Mouse (Mus musculus) bone marrow, adult 2 months (tissue): ENCODE measurements around the gene Uckl1. TPM values are rescaled to one million over a fixed set of nuclear protein-coding genes. Genes with fewer than 3 reads are reported as not detected.
A peak's percentile ranks its signal among the peaks of the same experiment; 100 is the strongest.

Source experiments
- H3K27ac ChIP-seq: fragments of 200-500 bp; 2 replicates; pipeline ENCODE4 v1.5.1; 2012; ENCODE audit warnings: low read depth, mild to moderate bottlenecking, control low read depth, inconsistent platforms, low read length; ENCODE audit not compliant: control insufficient read depth, poor library complexity, insufficient read depth
- H3K4me1 ChIP-seq: fragments of 200-500 bp; 2 replicates; pipeline ENCODE4 v1.6.1; 2011; ENCODE audit warnings: low read length; ENCODE audit not compliant: control insufficient read depth, insufficient read depth
- H3K4me3 ChIP-seq: fragments of 200-500 bp; replicated peaks from 2 replicates; pipeline ENCODE3; 2011; ENCODE audit warnings: mild to moderate bottlenecking, low read depth, low read length, control low read depth; ENCODE audit not compliant: control insufficient read depth
- CTCF ChIP-seq: fragments of 200-500 bp; IDR thresholded peaks from 2 replicates; pipeline ENCODE4 v1.5.1; 2011; ENCODE audit warnings: low read length, control low read depth; ENCODE audit not compliant: control insufficient read depth, insufficient read depth
- POLR2A ChIP-seq: fragments of 200-500 bp; IDR thresholded peaks from 2 replicates; pipeline ENCODE4 v1.6.1; 2011; ENCODE audit warnings: low read depth, mild to moderate bottlenecking, control low read depth, low read length, borderline replicate concordance; ENCODE audit not compliant: control insufficient read depth
- WGBS: fragments of 180-500 bp; shearing (Covaris S2); methylation state at CpG from one replicate; pipeline ENCODE4 v1.1.7; 2018; 5-methylcytosine and 5-hydroxymethylcytosine counted together
- polyA plus RNA-seq: library from polyadenylated mRNA; stranded (reverse); fragments of >200 nt; gene quantifications from 2 replicates; pipeline ENCODE4 v1.2.4, GENCODE M21; 2011; ENCODE audit warnings: low replicate concordance; ENCODE audit not compliant: missing spikeins, insufficient read depth, insufficient read length

Gene Uckl1
- polyA plus RNA-seq, result 36.5 and 129 TPM in 2 replicates

GRCm38 (mm10) chr2:181584411-181584942, at the start of gene Uckl1:
Gene Uckl1, minus strand, starts transcription at chr2:181584892.
- H3K4me1 ChIP-seq, result no peaks in the 10 kb centered on the region
- H3K4me3 ChIP-seq, result no peak within 1 kb of the TSS
- H3K27ac ChIP-seq, result no peak within 1 kb of the TSS
- WGBS, result 79% methylated on average over 4 of the region's 4 CpGs
- no peak for TF ChIP-seq CTCF
- TF ChIP-seq POLR2A, result no peak

GRCm38 (mm10) chr2:181632624-181633023, 47.9 kb upstream of the Uckl1 start:
- Histone ChIP-seq H3K4me1 (no peaks in the 10 kb centered on the region; the same call in 1 of the 2 replicates), H3K27ac (no peak overlapping the region), H3K4me3 (no peak overlapping the region)
- 88% methylated on average over 6 of the region's 6 CpGs for WGBS
- no peak for TF ChIP-seq CTCF
- TF ChIP-seq POLR2A, result no peak

- Histone ChIP-seq H3K4me3 (no peak overlapping the region), H3K4me1 (no peaks in the 10 kb centered on the region), H3K27ac (no peak overlapping the region)
- TF ChIP-seq CTCF (no peak), POLR2A (no peak)
Observed at GRCm38 (mm10) chr2:181628471-181628870, 43.8 kb upstream of the Uckl1 start.

GRCm38 (mm10) chr2:181623401-181623800, 38.7 kb upstream of the Uckl1 start:
- TF ChIP-seq POLR2A, result no peak
- Histone ChIP-seq H3K27ac (no peak overlapping the region), H3K4me1 (no peaks in the 10 kb centered on the region), H3K4me3 (no peak overlapping the region)

- TF ChIP-seq CTCF, result no peak
- TF ChIP-seq POLR2A, result no peak
- no peaks in the 10 kb centered on the region for H3K4me1 ChIP-seq
- 80% methylated on average over 5 of the region's 5 CpGs for WGBS
Observed at GRCm38 (mm10) chr2:181618761-181619495, 34.2 kb upstream of the Uckl1 start.

GRCm38 (mm10) chr2:181602367-181602766, 17.7 kb upstream of the Uckl1 start:
- TF ChIP-seq CTCF (no peak), POLR2A (no peak)
- Histone ChIP-seq H3K27ac (no peak overlapping the region), H3K4me1 (peaks cover 1% of the 10 kb centered on the region; the same call in 1 of the 2 replicates), H3K4me3 (no peak overlapping the region)
- WGBS, result 74% methylated on average over 4 of the region's 4 CpGs

More at GRCm38 (mm10) chr2:181618761-181619495, 34.2 kb upstream of the Uckl1 start:
- H3K27ac ChIP-seq, result no peak overlapping the region
- no peak overlapping the region for H3K4me3 ChIP-seq

GRCm38 (mm10) chr2:181601751-181602145, 17.1 kb upstream of the Uckl1 start:
- H3K27ac ChIP-seq, result no peak overlapping the region
- TF ChIP-seq CTCF, result no peak
- no peak for TF ChIP-seq POLR2A
- 29% methylated on average over 10 of the region's 10 CpGs for WGBS
- peaks cover 1% of the 10 kb centered on the region; the same call in 1 of the 2 replicates for H3K4me1 ChIP-seq
- H3K4me3 ChIP-seq, result peak overlapping the region; percentile 67

- peak overlapping the region; percentile 75 for H3K27ac ChIP-seq
- H3K4me3 ChIP-seq, result peak overlapping the region; percentile 67
- TF ChIP-seq CTCF, result no peak
- peak; percentile 92; the same call in 1 of the 2 replicates for TF ChIP-seq POLR2A
- peaks cover 1% of the 10 kb centered on the region; the same call in 1 of the 2 replicates for H3K4me1 ChIP-seq
- under 1% methylated on average over 57 of the region's 57 CpGs for WGBS
Observed at GRCm38 (mm10) chr2:181600828-181601750, 16.4 kb upstream of the Uckl1 start.
